Mouse (Mus musculus) stomach, postnatal 0 days (tissue): ENCODE data around the gene Gm4756.

Source experiments
- CTCF ChIP-seq: IDR thresholded peaks from 2 replicates; pipeline ENCODE4 v1.5.1; 2016; ENCODE audit warnings: antibody characterized with exemption, low read depth, mild to moderate bottlenecking, moderate library complexity
- EP300 ChIP-seq: optimal IDR thresholded peaks from 2 replicates; pipeline ENCODE3; 2016; ENCODE audit warnings: antibody characterized with exemption

- TF ChIP-seq CTCF (no peak), EP300 (no peak)
Observed at GRCm38 (mm10) chr12:72620856-72621255, 28.6 kb downstream of the Gm4756 start.
